ENCODE assay signal across 8 mouse cellular contexts in genomic region chr7:89632342-89633251, GRCm38 (mm10). TPM values are rescaled to one million over a fixed set of nuclear protein-coding genes. Genes with fewer than 3 reads are reported as not detected.
DNase-seq lines count a peak whose midpoint lies in the region; ATAC-seq and TF ChIP-seq lines count a peak whose summit lies in the region.

Me3 (plus strand) TSS chr7:89632392.

- H3K4me1 ChIP-seq in hindbrain, embryonic 14.5 days (replicated peaks; ENCODE audit: control insufficient read depth, insufficient read depth, low read length), result no peaks in the 10 kb centered on the region

- H3K36me3 ChIP-seq in hindbrain, embryonic 14.5 days (replicated peaks; ENCODE audit: control insufficient read depth, insufficient read depth), result no peaks in the 10 kb centered on the region

- peak within 1 kb of the TSS; percentile 97 for H3K27ac ChIP-seq in gastrocnemius, adult 2 months
- no peak within 1 kb of the TSS for H3K27ac ChIP-seq in hindbrain, embryonic 14.5 days

- H3K4me2 ChIP-seq in hindbrain, embryonic 14.5 days (replicated peaks), result peak within 1 kb of the TSS; percentile 88

- 6% methylated on average over 49 of the region's 49 CpGs for WGBS in hindbrain, embryonic 14.5 days

- intact Hi-C loops in gastrocnemius, adult 2 months (cut with DNase I), result loop anchor here (5.0 to 10.0 kb wide), 3 partner anchors 68 to 202 kb away; no protein-coding TSS in a partner anchor

- peaks cover 7% of the 10 kb centered on the region; the same call in 1 of the 2 replicates for H3K27me3 ChIP-seq in hindbrain, embryonic 14.5 days (ENCODE audit: control insufficient read depth, insufficient read depth, low read length)

- peak; percentile 90 for ATAC-seq in hindbrain, embryonic 14.5 days (ENCODE audit: low FRiP score)

- TF ChIP-seq CTCF in gastrocnemius, adult 2 months (IDR thresholded peaks at IDR 0.05), result no peak

- peak; percentile 80 for DNase-seq in adrenal gland, postnatal 10 days
- peak; percentile 35 to 68 for DNase-seq in cerebellum, postnatal 4 days (ENCODE audit: low spot score in 2 of 2)
- DNase-seq in gastrocnemius, adult 2 months, result peak; percentile 90
- DNase-seq in hindbrain, embryonic 14.5 days (ENCODE audit: low spot score), result peak; percentile 62
- DNase-seq in left cerebral cortex, adult 11 months (ENCODE audit: low spot score), result peak; percentile 34
- DNase-seq in lung, postnatal 10 days, result peak; percentile 65
- DNase-seq in right cerebral cortex, adult 18-20 months, result peak; percentile 72
- DNase-seq in adipocyte (ENCODE audit: low spot score), result no peak

- H3K9me3 ChIP-seq in hindbrain, embryonic 14.5 days (ENCODE audit: control insufficient read depth, low read length), result no peaks in the 10 kb centered on the region

- H3K9ac ChIP-seq in hindbrain, embryonic 14.5 days, result peak within 1 kb of the TSS; percentile 79

- H3K4me3 ChIP-seq in gastrocnemius, adult 2 months, result peak within 1 kb of the TSS; percentile 92
- peak within 1 kb of the TSS; percentile 58 for H3K4me3 ChIP-seq in hindbrain, embryonic 14.5 days (replicated peaks; ENCODE audit: low read length)

RNA-seq across cellular contexts. Expression of gene Me3, which starts in this region (rescaled TPM):
- 10 to 100 TPM; 22.6 to 32.4 TPM for total RNA-seq in adrenal gland, postnatal 10 days (2021)
- 100 to 1,000 TPM; 117 to 126 TPM for total RNA-seq in gastrocnemius, adult 2 months (2021)
- 12.2 and 14.1 TPM in 2 replicates for polyA plus RNA-seq in hindbrain, embryonic 14.5 days (2014; fragmentation: Nextera tagmentation; extraction: Ambion mirVana)
